Comparison of ENCODE assay signal across 10 mouse cellular contexts in genomic region chr11:69835966-69836335, GRCm38 (mm10). TPM values are rescaled to one million over a fixed set of nuclear protein-coding genes. Genes with fewer than 3 reads are reported as not detected.
DNase-seq lines count a peak whose midpoint lies in the region; ATAC-seq and TF ChIP-seq lines count a peak whose summit lies in the region.
"Had no signal": no experiment of that assay in that cellular context is flagged by ENCODE, and none has a peak within 500 bp of the region (broad histone marks: within the 10 kb centered on the region; RNA-seq: fewer than 3 reads in every experiment).

No protein-coding gene starts in this region.

- no peaks in the 10 kb centered on the region for H3K9me3 ChIP-seq in heart, embryonic 16.5 days (replicated peaks; ENCODE audit: control insufficient read depth, low read length)
- H3K9me3 ChIP-seq in embryonic facial prominence, embryonic 13.5 days, result no peaks in the 10 kb centered on the region
- H3K9me3 ChIP-seq in hindbrain, postnatal 0 days (ENCODE audit: low read length), result no peaks in the 10 kb centered on the region
- no peaks in the 10 kb centered on the region for H3K9me3 ChIP-seq in neural tube, embryonic 12.5 days

- no peaks in the 10 kb centered on the region for H3K36me3 ChIP-seq in heart, embryonic 16.5 days (ENCODE audit: control insufficient read depth, insufficient read depth)
- peaks cover 29% of the 10 kb centered on the region for H3K36me3 ChIP-seq in embryonic facial prominence, embryonic 13.5 days
- H3K36me3 ChIP-seq in hindbrain, postnatal 0 days (ENCODE audit: insufficient read depth, low read length), result peaks cover 10% of the 10 kb centered on the region
- H3K36me3 ChIP-seq in neural tube, embryonic 12.5 days, result peaks cover 28% of the 10 kb centered on the region

- no peak overlapping the region for H3K4me3 ChIP-seq in heart, embryonic 16.5 days (ENCODE audit: low read length)
- H3K4me3 ChIP-seq in embryonic facial prominence, embryonic 13.5 days, result peak overlapping the region; percentile 80
- peak overlapping the region; percentile 72 for H3K4me3 ChIP-seq in hindbrain, postnatal 0 days (ENCODE audit: low read length)
- H3K4me3 ChIP-seq in neural tube, embryonic 12.5 days, result peak overlapping the region; percentile 84

- no peak overlapping the region for H3K27ac ChIP-seq in heart, embryonic 16.5 days (ENCODE audit: low read length)
- H3K27ac ChIP-seq in embryonic facial prominence, embryonic 13.5 days, result no peak overlapping the region
- H3K27ac ChIP-seq in hindbrain, postnatal 0 days, result peak overlapping the region; percentile 88; the same call in 1 of the 2 replicates
- 0 out of 2 replicates have a peak overlapping the region, but pooled peaks have one; percentile 87 for H3K27ac ChIP-seq in neural tube, embryonic 12.5 days

- DNase-seq in heart, adult 8-10 months (ENCODE audit: low spot score), result no peak
- no peak for DNase-seq in hindbrain, postnatal 0 days (ENCODE audit: low spot score)
- DNase-seq in ovary, postnatal 36 days (ENCODE audit: low spot score), result no peak
- DNase-seq in T-cell, adult 2 months (ENCODE audit: low spot score), result no peak
- no peak for DNase-seq in adrenal gland, adult 2 months
- DNase-seq: heart, postnatal 4 days had no signal

- ATAC-seq in heart, embryonic 16.5 days (replicated peaks; ENCODE audit: extremely low read depth, insufficient read depth, low FRiP score), result no peak
- no peak for ATAC-seq in embryonic facial prominence, embryonic 13.5 days (ENCODE audit: insufficient number of reproducible peaks, insufficient read depth, low FRiP score, low TSS enrichment, low read depth)
- no peak for ATAC-seq in hindbrain, postnatal 0 days
- no peak for ATAC-seq in neural tube, embryonic 12.5 days (ENCODE audit: low FRiP score, low read depth)
- ATAC-seq: lung, postnatal 0 days had no signal

- no peak for TF ChIP-seq CTCF in hindbrain, postnatal 0 days (IDR thresholded peaks at IDR 0.05; ENCODE audit: low read depth)

- WGBS in heart, embryonic 16.5 days, result 10% methylated on average over 4 of the region's 4 CpGs
- WGBS in embryonic facial prominence, embryonic 13.5 days, result 0% methylated on average over 4 of the region's 4 CpGs
- WGBS in hindbrain, postnatal 0 days, result 4% methylated on average over 4 of the region's 4 CpGs
- WGBS in neural tube, embryonic 12.5 days, result 0% methylated on average over 4 of the region's 4 CpGs

- H3K27me3 ChIP-seq in heart, embryonic 16.5 days (ENCODE audit: control insufficient read depth, insufficient read depth, low read length), result peaks cover 28% of the 10 kb centered on the region
- H3K27me3 ChIP-seq in embryonic facial prominence, embryonic 13.5 days, result no peaks in the 10 kb centered on the region
- H3K27me3 ChIP-seq in hindbrain, postnatal 0 days (ENCODE audit: insufficient read depth, low read length), result no peaks in the 10 kb centered on the region
- peaks cover 7% of the 10 kb centered on the region for H3K27me3 ChIP-seq in neural tube, embryonic 12.5 days (replicated peaks)

- no peak overlapping the region for H3K9ac ChIP-seq in heart, embryonic 16.5 days (ENCODE audit: low read length)
- peak overlapping the region; percentile 84 for H3K9ac ChIP-seq in embryonic facial prominence, embryonic 13.5 days
- H3K9ac ChIP-seq in hindbrain, postnatal 0 days (replicated peaks; ENCODE audit: low read length), result peak overlapping the region; percentile 79
- H3K9ac ChIP-seq in neural tube, embryonic 12.5 days, result peak overlapping the region; percentile 91

- H3K4me2 ChIP-seq in heart, embryonic 16.5 days (ENCODE audit: low read depth, low read length), result peak overlapping the region; percentile 73; the same call in 1 of the 2 replicates
- H3K4me2 ChIP-seq in embryonic facial prominence, embryonic 13.5 days, result peak overlapping the region; percentile 92
- peak overlapping the region; percentile 86 for H3K4me2 ChIP-seq in hindbrain, postnatal 0 days (ENCODE audit: low read depth, low read length)
- H3K4me2 ChIP-seq in neural tube, embryonic 12.5 days (replicated peaks), result peak overlapping the region; percentile 90

- H3K4me1 ChIP-seq in heart, embryonic 16.5 days (ENCODE audit: control insufficient read depth, insufficient read depth, low read length), result peaks cover 24% of the 10 kb centered on the region
- peaks cover 50% of the 10 kb centered on the region for H3K4me1 ChIP-seq in embryonic facial prominence, embryonic 13.5 days
- H3K4me1 ChIP-seq in hindbrain, postnatal 0 days (ENCODE audit: insufficient read depth, low read length), result peaks cover 14% of the 10 kb centered on the region
- peaks cover 45% of the 10 kb centered on the region for H3K4me1 ChIP-seq in neural tube, embryonic 12.5 days

RNA-seq across cellular contexts. Expression of gene Nlgn2, which starts 1.6 kb away (rescaled TPM):
- 1.6 and 2.0 TPM in 2 replicates for polyA plus RNA-seq in heart, embryonic 16.5 days (2015; fragmentation: Nextera tagmentation; extraction: Ambion mirVana)
- total RNA-seq in heart, adult 8-10 months (2022), result 1 to 10 TPM; 3.1 to 6.9 (median 4.3) TPM
- polyA plus RNA-seq in embryonic facial prominence, embryonic 13.5 days (2015; fragmentation: Nextera tagmentation; extraction: Ambion mirVana), result 14.1 and 15.2 TPM in 2 replicates
- 126 and 130 TPM in 2 replicates for total RNA-seq in hindbrain, postnatal 0 days (2014; rRNA removed)
- polyA plus RNA-seq in hindbrain, postnatal 0 days (2015; fragmentation: Nextera tagmentation; extraction: Ambion mirVana), result 20.8 and 22.3 TPM in 2 replicates
- polyA plus RNA-seq in neural tube, embryonic 12.5 days (2016; fragmentation: Nextera tagmentation; extraction: Ambion mirVana), result 14.1 and 16.6 TPM in 2 replicates
- total RNA-seq in adrenal gland, adult 2 months (2021), result 10 to 100 TPM; 14.6 to 21.8 TPM
- polyA plus RNA-seq in adrenal gland, adult 2 months (2012; rRNA removed), result 55.0 and 58.6 TPM in 2 replicates

RNA-seq across cellular contexts. Expression of gene Tmem256, which starts 2.4 kb away (rescaled TPM):
- 258 and 323 TPM in 2 replicates for polyA plus RNA-seq in heart, embryonic 16.5 days (2015; fragmentation: Nextera tagmentation; extraction: Ambion mirVana)
- 100 to 1,000 TPM; 193 to 338 (median 283) TPM for total RNA-seq in heart, adult 8-10 months (2022)
- polyA plus RNA-seq in embryonic facial prominence, embryonic 13.5 days (2015; fragmentation: Nextera tagmentation; extraction: Ambion mirVana), result 358 and 423 TPM in 2 replicates
- 119 and 153 TPM in 2 replicates for total RNA-seq in hindbrain, postnatal 0 days (2014; rRNA removed)
- 435 and 439 TPM in 2 replicates for polyA plus RNA-seq in hindbrain, postnatal 0 days (2015; fragmentation: Nextera tagmentation; extraction: Ambion mirVana)
- polyA plus RNA-seq in neural tube, embryonic 12.5 days (2016; fragmentation: Nextera tagmentation; extraction: Ambion mirVana), result 325 and 328 TPM in 2 replicates
- total RNA-seq in adrenal gland, adult 2 months (2021), result 100 to 1,000 TPM; 139 to 173 TPM
- 116 and 160 TPM in 2 replicates for polyA plus RNA-seq in adrenal gland, adult 2 months (2012; rRNA removed)

RNA-seq across cellular contexts. Expression of gene Plscr3, which starts 10.2 kb away (rescaled TPM):
- polyA plus RNA-seq in heart, embryonic 16.5 days (2015; fragmentation: Nextera tagmentation; extraction: Ambion mirVana), result 72.1 and 74.9 TPM in 2 replicates
- total RNA-seq in heart, adult 8-10 months (2022), result 10 to 100 TPM; 20.7 to 25.3 (median 21.7) TPM
- 145 and 154 TPM in 2 replicates for polyA plus RNA-seq in embryonic facial prominence, embryonic 13.5 days (2015; fragmentation: Nextera tagmentation; extraction: Ambion mirVana)
- total RNA-seq in hindbrain, postnatal 0 days (2014; rRNA removed), result 24.7 and 26.3 TPM in 2 replicates
- 32.2 and 33.4 TPM in 2 replicates for polyA plus RNA-seq in hindbrain, postnatal 0 days (2015; fragmentation: Nextera tagmentation; extraction: Ambion mirVana)
- polyA plus RNA-seq in neural tube, embryonic 12.5 days (2016; fragmentation: Nextera tagmentation; extraction: Ambion mirVana), result 64.4 and 69.9 TPM in 2 replicates
- total RNA-seq in adrenal gland, adult 2 months (2021), result 10 to 100 TPM; 50.8 to 53.5 TPM
- polyA plus RNA-seq in adrenal gland, adult 2 months (2012; rRNA removed), result 224 and 230 TPM in 2 replicates

RNA-seq across cellular contexts. Expression of gene Spem1, which starts 14.0 kb away (rescaled TPM):
- polyA plus RNA-seq in heart, embryonic 16.5 days (2015; fragmentation: Nextera tagmentation; extraction: Ambion mirVana), result not detected in 2 replicates
- not detected for total RNA-seq in heart, adult 8-10 months (2022)
- polyA plus RNA-seq in embryonic facial prominence, embryonic 13.5 days (2015; fragmentation: Nextera tagmentation; extraction: Ambion mirVana), result 0.26 TPM in 1 of 2 replicates, not detected in the other
- not detected in 2 replicates for total RNA-seq in hindbrain, postnatal 0 days (2014; rRNA removed)
- polyA plus RNA-seq in hindbrain, postnatal 0 days (2015; fragmentation: Nextera tagmentation; extraction: Ambion mirVana), result 0.28 and 0.40 TPM in 2 replicates
- polyA plus RNA-seq in neural tube, embryonic 12.5 days (2016; fragmentation: Nextera tagmentation; extraction: Ambion mirVana), result 0.52 TPM in 1 of 2 replicates, not detected in the other
- total RNA-seq in adrenal gland, adult 2 months (2021), result not detected
- not detected in 2 replicates for polyA plus RNA-seq in adrenal gland, adult 2 months (2012; rRNA removed)
- total RNA-seq: heart, postnatal 4 days had no signal
- polyA plus RNA-seq: lung, postnatal 0 days had no signal

RNA-seq across cellular contexts. Expression of gene Spem2, which starts 17.7 kb away (rescaled TPM):
- polyA plus RNA-seq in heart, embryonic 16.5 days (2015; fragmentation: Nextera tagmentation; extraction: Ambion mirVana), result not detected in 2 replicates
- not detected for total RNA-seq in heart, adult 8-10 months (2022)
- polyA plus RNA-seq in embryonic facial prominence, embryonic 13.5 days (2015; fragmentation: Nextera tagmentation; extraction: Ambion mirVana), result not detected in 2 replicates
- total RNA-seq in hindbrain, postnatal 0 days (2014; rRNA removed), result not detected in 2 replicates
- not detected in 2 replicates for polyA plus RNA-seq in hindbrain, postnatal 0 days (2015; fragmentation: Nextera tagmentation; extraction: Ambion mirVana)
- not detected in 2 replicates for polyA plus RNA-seq in neural tube, embryonic 12.5 days (2016; fragmentation: Nextera tagmentation; extraction: Ambion mirVana)
- total RNA-seq in adrenal gland, adult 2 months (2021), result not detected
- 0.09 TPM in 1 of 2 replicates, not detected in the other for polyA plus RNA-seq in adrenal gland, adult 2 months (2012; rRNA removed)
- total RNA-seq: heart, postnatal 4 days had no signal
- polyA plus RNA-seq: lung, postnatal 0 days had no signal

Comparison
In these comparisons a context has a peak if more than half of its experiments do, and no peak if none do; other contexts are left out.
1. H3K27ac ChIP-seq: peak in hindbrain, postnatal 0 days (single experiment) and neural tube, embryonic 12.5 days (single experiment); none in heart, embryonic 16.5 days (single experiment) and embryonic facial prominence, embryonic 13.5 days (single experiment).
2. Peak in every context shown above with its lines, with median percentiles within 50 percentile points of each other: H3K4me2 ChIP-seq.